Mouse (Mus musculus) lung, postnatal 14 days (tissue): ENCODE results near the gene Fcgr3.

Experiments used
- DNase-seq: peaks from one replicate; pipeline ENCODE4 v3.0.0; 2021

Gene Fcgr3

GRCm38 (mm10) chr1:171005081-171005480 lies 59.7 kb downstream of the Fcgr3 start:
- DNase-seq, result no peak
